In the genomic region with DNA sequence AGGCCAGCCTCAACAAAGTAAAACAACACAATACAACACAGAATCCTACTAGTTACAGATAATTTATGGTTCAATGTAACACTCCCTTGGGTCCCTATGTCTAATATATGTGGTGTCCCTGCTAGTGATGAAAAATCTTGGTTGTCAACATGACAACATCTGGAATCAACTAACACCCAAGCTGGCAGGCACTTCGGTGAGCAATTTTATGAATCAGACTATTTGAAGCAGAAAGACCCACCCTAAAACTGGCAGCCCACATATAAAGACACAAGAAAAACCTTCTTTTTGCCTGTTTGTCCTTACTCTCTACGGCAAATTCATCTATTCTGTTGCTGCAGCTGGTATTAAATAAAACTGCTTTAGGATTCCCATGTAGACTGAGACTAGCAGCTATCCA, we compare ENCODE assay signal across 24 mouse cellular contexts. TPM values are rescaled to one million over a fixed set of nuclear protein-coding genes. Genes with fewer than 3 reads are reported as not detected.
A peak's percentile ranks its signal among the peaks of the same experiment; 100 is the strongest.
DNase-seq lines count a peak whose midpoint lies in the region; ATAC-seq and TF ChIP-seq lines count a peak whose summit lies in the region.
"Had no signal": no experiment of that assay in that cellular context is flagged by ENCODE, and none has a peak within 500 bp of the region (broad histone marks: within the 10 kb centered on the region; RNA-seq: fewer than 3 reads in every experiment).

No protein-coding gene starts in this region.

- DNase-seq in NIH3T3 (ENCODE audit: low read depth): peak; percentile 68
- no peak for DNase-seq in adrenal gland, postnatal 36 days
- DNase-seq in liver, embryonic 11.5 days (ENCODE audit: low spot score): no peak
- DNase-seq: adrenal gland, adult 8-10 months; adrenal gland, postnatal 14 days; B cell, adult 2 months; cerebellum, adult 11 months; cerebellum, adult 18-20 months; cerebellum, adult 8-10 months; cerebellum, adult 9-11 months; cerebellum, postnatal 14 days; cerebellum, postnatal 36 days; embryo, embryonic 11 days had no signal

- H3K4me2 ChIP-seq in hindbrain, embryonic 12.5 days (replicated peaks): no peak overlapping the region
- H3K4me2 ChIP-seq in liver, embryonic 11.5 days: no peak overlapping the region
- H3K4me2 ChIP-seq: embryonic facial prominence, embryonic 13.5 days; embryonic facial prominence, embryonic 15.5 days; forebrain, embryonic 12.5 days had no signal

- H3K9me3 ChIP-seq in hindbrain, embryonic 12.5 days (replicated peaks): no peaks in the 10 kb centered on the region
- no peaks in the 10 kb centered on the region for H3K9me3 ChIP-seq in liver, embryonic 11.5 days (ENCODE audit: control insufficient read depth, low read length)
- H3K9me3 ChIP-seq: embryonic facial prominence, embryonic 13.5 days; embryonic facial prominence, embryonic 15.5 days; forebrain, embryonic 10.5 days; forebrain, embryonic 12.5 days; G1E had no signal

- H3K4me3 ChIP-seq in embryonic fibroblast, embryonic 13.5 days (ENCODE audit: insufficient read depth, low read length): no peak overlapping the region
- no peak overlapping the region for H3K4me3 ChIP-seq in hindbrain, embryonic 12.5 days
- no peak overlapping the region for H3K4me3 ChIP-seq in liver, embryonic 11.5 days (ENCODE audit: low read depth, low read length)
- H3K4me3 ChIP-seq: embryonic facial prominence, embryonic 13.5 days; embryonic facial prominence, embryonic 15.5 days; forebrain, embryonic 10.5 days; forebrain, embryonic 12.5 days had no signal

- H3K9ac ChIP-seq in hindbrain, embryonic 12.5 days: no peak overlapping the region
- H3K9ac ChIP-seq in liver, embryonic 11.5 days (ENCODE audit: low read depth, low read length): no peak overlapping the region
- H3K9ac ChIP-seq: embryonic facial prominence, embryonic 13.5 days; embryonic facial prominence, embryonic 15.5 days; forebrain, embryonic 12.5 days had no signal

- H3K27ac ChIP-seq in embryonic fibroblast, embryonic 13.5 days (ENCODE audit: insufficient read depth, low read length): peak overlapping the region; percentile 18; the same call in 1 of the 2 replicates
- no peak overlapping the region for H3K27ac ChIP-seq in hindbrain, embryonic 12.5 days
- no peak overlapping the region for H3K27ac ChIP-seq in liver, embryonic 11.5 days (ENCODE audit: low read depth, low read length)
- H3K27ac ChIP-seq: embryonic facial prominence, embryonic 13.5 days; embryonic facial prominence, embryonic 15.5 days; forebrain, embryonic 10.5 days; forebrain, embryonic 12.5 days had no signal

- H3K36me3 ChIP-seq in hindbrain, embryonic 12.5 days: peaks cover 10% of the 10 kb centered on the region; the same call in 1 of the 2 replicates
- peaks cover 3% of the 10 kb centered on the region; the same call in 1 of the 2 replicates for H3K36me3 ChIP-seq in liver, embryonic 11.5 days (ENCODE audit: control insufficient read depth, insufficient read depth, low read length)

- no peaks in the 10 kb centered on the region for H3K27me3 ChIP-seq in hindbrain, embryonic 12.5 days
- H3K27me3 ChIP-seq in liver, embryonic 11.5 days (replicated peaks; ENCODE audit: control insufficient read depth, insufficient read depth, low read length): no peaks in the 10 kb centered on the region
- H3K27me3 ChIP-seq: CH12.LX; embryonic facial prominence, embryonic 15.5 days; forebrain, embryonic 12.5 days had no signal

- no peak for ATAC-seq in hindbrain, embryonic 12.5 days (ENCODE audit: low FRiP score)
- ATAC-seq in liver, embryonic 11.5 days (replicated peaks; ENCODE audit: low FRiP score): no peak
- ATAC-seq: CD4-positive, CD25-positive, alpha-beta regulatory T cell, adult 4 months; forebrain, embryonic 14.5 days; forebrain, embryonic 16.5 days had no signal

- H3K4me1 ChIP-seq in embryonic fibroblast, embryonic 13.5 days (ENCODE audit: control insufficient read depth, insufficient read depth, low read length): peaks cover 2% of the 10 kb centered on the region; the same call in 1 of the 2 replicates
- no peaks in the 10 kb centered on the region for H3K4me1 ChIP-seq in hindbrain, embryonic 12.5 days
- H3K4me1 ChIP-seq in liver, embryonic 11.5 days (replicated peaks; ENCODE audit: control insufficient read depth, insufficient read depth, low read length): no peaks in the 10 kb centered on the region
- H3K4me1 ChIP-seq: embryonic facial prominence, embryonic 13.5 days; embryonic facial prominence, embryonic 15.5 days; forebrain, embryonic 10.5 days; forebrain, embryonic 12.5 days had no signal

- TF ChIP-seq CTCF in embryonic fibroblast, embryonic 13.5 days (IDR thresholded peaks at IDR 0.05; ENCODE audit: borderline replicate concordance, insufficient read depth, low read length): no peak

- 93% methylated on average over 2 of the region's 2 CpGs for WGBS in hindbrain, embryonic 12.5 days
- 91% methylated on average over 2 of the region's 2 CpGs for WGBS in liver, embryonic 11.5 days

- no peak for TF ChIP-seq POLR2A in embryonic fibroblast, embryonic 13.5 days (IDR thresholded peaks at IDR 0.05; ENCODE audit: low read depth, low read length)

RNA-seq across cellular contexts. Expression of gene Syap1, which starts 14.5 kb away (rescaled TPM):
- polyA plus RNA-seq in embryonic fibroblast, embryonic 13.5 days (2011; ENCODE audit: insufficient read length, low read depth, missing spikeins): 64.5 and 67.1 TPM in 2 replicates
- total RNA-seq in adrenal gland, postnatal 36 days (2021): 10 to 100 TPM; 84.9 to 85.0 TPM
- 39.0 and 43.0 TPM in 2 replicates for polyA plus RNA-seq in hindbrain, embryonic 12.5 days (2016; fragmentation: Nextera tagmentation; extraction: Ambion mirVana)
- polyA plus RNA-seq in liver, embryonic 11.5 days (2014; fragmentation: Nextera tagmentation; extraction: Ambion mirVana): 27.0 and 28.2 TPM in 2 replicates

RNA-seq across cellular contexts. Expression of gene Ctps2, which starts 27.3 kb away (rescaled TPM):
- 56.5 and 61.1 TPM in 2 replicates for polyA plus RNA-seq in embryonic fibroblast, embryonic 13.5 days (2011; ENCODE audit: insufficient read length, low read depth, missing spikeins)
- 10 to 100 TPM; 59.2 to 88.0 TPM for total RNA-seq in adrenal gland, postnatal 36 days (2021)
- polyA plus RNA-seq in hindbrain, embryonic 12.5 days (2016; fragmentation: Nextera tagmentation; extraction: Ambion mirVana): 95.1 and 96.2 TPM in 2 replicates
- polyA plus RNA-seq in liver, embryonic 11.5 days (2014; fragmentation: Nextera tagmentation; extraction: Ambion mirVana): 73.4 and 92.3 TPM in 2 replicates

RNA-seq across cellular contexts. Expression of gene Txlng, which starts 44.5 kb away (rescaled TPM):
- 10.0 and 12.5 TPM in 2 replicates for polyA plus RNA-seq in embryonic fibroblast, embryonic 13.5 days (2011; ENCODE audit: insufficient read length, low read depth, missing spikeins)
- total RNA-seq in adrenal gland, postnatal 36 days (2021): 10 to 100 TPM; 17.9 to 18.4 TPM
- polyA plus RNA-seq in hindbrain, embryonic 12.5 days (2016; fragmentation: Nextera tagmentation; extraction: Ambion mirVana): 17.5 and 18.4 TPM in 2 replicates
- polyA plus RNA-seq in liver, embryonic 11.5 days (2014; fragmentation: Nextera tagmentation; extraction: Ambion mirVana): 21.3 and 21.9 TPM in 2 replicates
